Mouse (Mus musculus) embryo, embryonic 9.5 days (tissue): ENCODE measurements at regions not wholly inside any gene's neighbourhood (a gene's known extent, or its start where the extent isn't known, plus 50 kb on each side); places are given as distances from the start of the nearest gene placed in this dataset.

ENCODE experiments used
- DNase-seq: peaks from one replicate; pipeline ENCODE4 v3.0.0-alpha.2; 2017; ENCODE audit errors: extremely low spot score

- DNase-seq, result no peak
These were observed 50.3 kb upstream of the C1qtnf3 start for GRCm38 (mm10) chr15:10901745-10902262.
